Mouse (Mus musculus) Muller cell, postnatal 12 days (primary cell): ENCODE results near the gene Exoc4.

Experiments
- DNase-seq: peaks from one replicate; pipeline ENCODE4 v3.0.0-alpha.2; 2015; ENCODE audit errors: inconsistent ontology term

The Exoc4 gene

DNA sequence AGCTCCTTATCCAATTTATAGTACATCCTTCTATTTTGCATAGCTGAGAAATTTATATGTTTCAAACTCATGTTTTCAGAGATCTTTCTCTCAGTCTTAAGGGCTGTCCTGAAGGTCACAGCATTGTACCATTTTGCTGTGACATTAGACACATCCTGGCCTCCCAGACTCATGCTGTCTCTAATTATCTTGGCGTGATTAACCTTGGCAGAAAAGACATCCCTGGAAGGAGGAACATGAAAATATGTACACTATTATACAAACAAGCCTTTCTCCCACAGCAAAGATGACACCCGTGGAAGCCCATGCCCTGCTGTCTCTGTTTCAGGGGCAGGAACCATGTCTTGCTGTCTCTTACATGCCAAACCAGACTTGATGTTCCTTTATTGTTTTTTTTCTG lies 59.8 kb downstream of the Exoc4 start:
- no peak for DNase-seq

DNA sequence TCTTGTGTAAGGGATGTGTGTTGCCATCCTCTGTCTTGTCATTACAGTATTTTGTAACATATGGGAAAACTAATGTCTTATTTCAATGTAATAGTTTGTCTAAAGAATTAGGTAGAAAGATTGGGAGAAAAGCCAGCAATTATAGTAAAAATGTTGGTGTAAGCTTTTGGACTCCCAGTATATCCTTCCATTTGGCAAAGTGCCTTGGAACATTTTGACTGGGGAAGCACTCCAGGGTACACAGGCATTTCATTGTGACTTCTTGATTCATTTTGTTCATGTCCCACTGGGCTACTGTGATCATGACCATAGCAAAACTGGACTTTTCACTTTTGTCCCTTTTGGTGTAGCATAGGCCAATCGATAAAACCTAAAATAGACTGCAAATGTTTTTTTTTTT lies 61.6 kb downstream of the Exoc4 start:
- DNase-seq, result no peak

DNA sequence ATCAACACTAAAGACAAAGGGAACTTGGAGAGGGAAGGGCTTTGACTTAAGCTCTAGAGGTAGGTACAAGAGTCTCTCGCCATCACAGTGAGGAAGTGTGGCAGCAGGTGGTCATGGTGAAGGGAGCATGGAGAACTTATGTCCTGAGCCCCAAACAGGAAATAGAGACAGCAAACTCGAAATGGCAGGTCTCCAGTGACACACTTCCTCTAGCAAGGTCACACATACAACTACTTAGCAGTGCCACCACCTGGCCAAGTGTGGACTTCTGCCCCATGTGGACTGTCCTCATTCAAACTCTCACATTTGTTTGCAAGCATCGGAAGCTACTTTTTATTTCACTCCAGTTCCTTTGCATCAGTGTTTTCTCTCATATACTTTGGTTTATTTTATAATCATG lies 74.0 kb downstream of the Exoc4 start:
- DNase-seq, result no peak

- no peak for DNase-seq
Measured at GRCm38 (mm10) chr6:33323386-33323785, 74.5 kb downstream of the Exoc4 start.

GRCm38 (mm10) chr6:33328326-33328725 lies 79.4 kb downstream of the Exoc4 start:
- no peak for DNase-seq

DNA sequence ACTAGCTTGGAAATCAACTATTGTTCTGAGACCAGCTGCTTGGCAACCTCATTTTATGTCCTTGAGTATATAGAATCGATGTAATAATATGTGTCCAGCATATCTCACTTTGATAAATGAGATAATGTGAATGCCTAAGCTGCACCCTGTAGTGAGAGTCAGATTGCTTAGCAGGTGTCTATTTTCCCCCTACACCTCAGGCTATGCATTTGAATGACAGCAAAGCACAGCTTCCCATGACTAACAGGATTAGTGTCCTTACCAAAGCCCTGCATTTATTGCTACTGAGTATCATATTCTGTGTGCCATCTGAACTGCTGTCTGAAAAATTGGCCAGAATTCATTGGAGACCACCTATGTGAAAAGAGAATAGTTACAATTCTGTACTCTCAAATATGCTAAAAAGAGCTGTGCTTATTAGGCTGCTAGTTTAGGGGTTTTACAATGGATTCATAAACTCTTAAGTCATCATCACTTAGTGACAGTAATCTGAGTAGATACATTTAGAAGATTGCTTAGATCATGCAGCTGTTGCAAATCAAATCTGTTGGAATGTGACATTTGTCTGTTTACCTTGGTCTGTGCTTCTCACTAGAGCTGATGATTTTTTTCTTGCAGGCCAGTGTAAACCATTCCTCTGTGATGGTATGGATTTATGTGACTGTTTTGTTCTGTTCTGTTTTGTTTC lies 98.3 kb downstream of the Exoc4 start:
- DNase-seq, result no peak

GRCm38 (mm10) chr6:33361613-33362012 lies 112.7 kb downstream of the Exoc4 start:
- DNase-seq, result no peak

GRCm38 (mm10) chr6:33380517-33380916 lies 131.6 kb downstream of the Exoc4 start:
- no peak for DNase-seq

DNA sequence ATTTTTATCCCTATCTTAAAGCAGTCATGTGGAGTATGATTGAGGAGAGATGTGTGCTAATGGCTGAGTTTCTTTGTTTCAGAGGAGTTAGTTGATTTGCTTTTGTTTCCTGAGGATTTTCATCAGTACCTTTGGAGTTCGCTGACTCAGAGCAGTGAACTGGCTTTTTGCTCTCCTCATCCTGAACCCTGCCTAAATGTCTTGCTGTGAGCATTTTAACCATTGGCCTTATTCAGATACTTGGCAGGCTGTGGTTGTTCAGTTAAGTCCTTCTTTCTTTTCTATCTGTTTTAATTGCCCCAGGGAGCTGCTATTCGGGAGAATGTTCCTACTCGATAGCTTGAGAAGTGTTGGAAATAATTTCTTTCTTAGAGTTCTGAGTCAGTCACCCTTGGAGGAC lies 133.3 kb downstream of the Exoc4 start:
- peak; percentile 51 for DNase-seq

DNA sequence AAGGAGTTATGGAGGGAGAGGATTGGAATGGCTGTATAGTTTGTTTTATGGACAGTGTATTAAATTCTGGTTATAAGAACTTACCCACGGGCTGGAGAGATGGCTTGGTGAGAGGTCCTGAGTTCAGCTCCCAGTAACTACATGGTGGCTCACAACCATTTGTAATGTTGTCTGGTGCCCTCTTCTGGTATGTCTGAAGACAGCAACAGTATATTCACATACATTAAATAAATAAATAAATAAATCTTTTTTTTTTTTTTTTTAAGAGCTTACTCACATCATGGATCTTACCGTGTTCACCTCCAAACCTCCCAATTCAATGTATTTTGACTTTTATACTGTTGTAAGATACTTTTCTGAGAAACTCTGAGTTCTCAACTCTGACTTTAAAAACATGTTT lies 143.1 kb downstream of the Exoc4 start:
- no peak for DNase-seq

- DNase-seq, result peak; percentile 79
Measured at GRCm38 (mm10) chr6:33399491-33399890, 150.6 kb downstream of the Exoc4 start.

DNA sequence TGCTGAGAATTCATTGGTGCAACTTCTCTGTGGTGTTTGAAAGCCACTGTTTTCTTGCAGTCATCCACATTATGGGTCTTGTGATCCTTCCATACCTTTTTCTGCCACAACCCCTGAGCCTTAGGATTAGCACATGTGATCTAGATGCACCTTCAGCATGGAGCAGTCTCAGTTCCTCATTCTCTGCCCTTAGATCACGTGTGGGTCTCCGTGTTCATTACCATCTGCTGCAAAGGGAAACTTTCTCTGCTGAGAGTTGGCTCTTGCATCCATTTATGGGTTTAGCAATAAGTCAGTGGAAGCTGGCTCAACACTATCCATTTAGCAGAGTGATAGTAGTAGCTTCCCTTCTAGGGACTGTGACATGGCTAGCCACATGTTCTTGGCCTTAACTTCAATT lies 152.3 kb downstream of the Exoc4 start:
- no peak for DNase-seq

DNA sequence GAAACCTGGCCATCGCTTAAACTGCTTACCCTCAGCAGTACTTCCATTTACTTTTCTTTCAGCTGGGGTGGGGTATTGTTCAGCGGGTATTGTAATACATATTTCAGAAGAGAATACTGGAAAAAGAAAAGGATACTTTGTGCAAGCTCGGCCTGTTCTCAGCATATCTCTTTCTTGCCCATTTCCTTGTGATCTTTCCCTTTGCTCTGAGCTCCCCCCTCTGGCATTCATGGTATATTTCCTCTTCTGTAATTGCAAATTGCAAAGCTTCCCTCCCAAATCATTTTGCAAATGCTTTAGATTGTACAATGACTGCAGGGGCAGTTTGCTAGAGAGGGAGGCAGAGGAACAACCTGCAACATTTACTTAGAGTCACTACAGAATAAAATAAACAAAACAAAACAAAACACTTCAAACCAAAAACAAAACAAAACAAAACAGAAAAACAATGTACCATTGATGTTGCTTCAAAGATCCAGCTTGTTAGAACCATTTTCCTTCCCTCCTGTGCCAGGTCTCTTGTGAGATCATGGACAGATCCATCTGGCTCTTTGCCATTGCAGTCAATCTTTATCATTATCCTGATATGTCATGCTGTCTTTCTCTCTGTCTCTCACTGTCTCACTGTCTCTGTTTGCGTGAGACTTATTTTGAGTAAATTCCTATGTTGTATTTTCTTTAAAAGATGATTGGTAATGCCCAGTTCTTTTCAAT lies 156.8 kb downstream of the Exoc4 start:
- peak; percentile 46 for DNase-seq

GRCm38 (mm10) chr6:33409586-33409985 lies 160.7 kb downstream of the Exoc4 start:
- no peak for DNase-seq

- no peak for DNase-seq
Measured at GRCm38 (mm10) chr6:33425007-33425406, 176.1 kb downstream of the Exoc4 start.

DNA sequence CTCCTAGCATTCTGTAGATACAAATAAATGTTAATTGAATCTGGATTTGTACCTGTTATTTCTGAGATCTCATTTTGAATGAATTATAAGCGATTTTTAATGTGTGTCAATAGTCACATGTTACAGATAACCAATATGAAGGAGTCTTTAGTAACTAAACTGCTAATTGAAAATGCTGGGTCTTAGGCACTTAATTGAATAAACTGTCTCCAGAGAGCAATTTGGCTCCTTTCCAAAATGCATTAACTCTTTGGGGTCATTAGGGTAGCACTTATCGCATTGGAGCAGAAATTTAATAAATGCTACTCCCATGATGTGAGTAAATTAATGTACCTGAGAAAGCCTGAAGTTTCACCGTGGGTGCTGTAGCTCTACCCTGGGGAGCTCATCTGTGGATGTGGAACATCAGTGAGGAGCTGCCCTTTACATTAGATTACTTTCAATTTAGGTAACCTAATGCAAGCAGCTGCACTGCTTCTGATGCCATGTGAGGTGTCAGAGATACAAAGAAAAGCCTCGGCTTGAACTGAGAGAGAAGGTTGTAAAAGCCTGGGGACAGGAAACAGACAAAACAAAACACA lies 182.4 kb downstream of the Exoc4 start:
- no peak for DNase-seq

DNA sequence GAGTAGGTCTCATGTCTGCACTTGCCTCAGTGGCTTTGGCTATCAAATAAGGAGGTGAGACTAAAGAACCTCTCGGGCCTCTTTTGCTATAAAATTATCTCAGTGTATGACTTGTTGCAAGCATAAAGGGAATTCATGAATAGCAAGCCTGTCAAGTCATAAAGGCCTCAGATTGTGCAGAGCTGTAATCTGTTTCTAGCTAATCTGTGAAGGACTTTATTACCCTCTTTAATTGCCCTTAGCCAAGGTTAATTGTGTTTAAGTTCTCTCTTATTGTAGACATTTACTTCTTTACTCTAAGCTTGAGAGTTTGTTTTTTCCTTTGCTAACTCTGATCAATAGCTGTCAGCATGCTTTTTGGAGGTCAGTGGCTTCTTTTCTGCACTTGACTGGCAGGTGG lies 191.6 kb downstream of the Exoc4 start:
- no peak for DNase-seq

DNA sequence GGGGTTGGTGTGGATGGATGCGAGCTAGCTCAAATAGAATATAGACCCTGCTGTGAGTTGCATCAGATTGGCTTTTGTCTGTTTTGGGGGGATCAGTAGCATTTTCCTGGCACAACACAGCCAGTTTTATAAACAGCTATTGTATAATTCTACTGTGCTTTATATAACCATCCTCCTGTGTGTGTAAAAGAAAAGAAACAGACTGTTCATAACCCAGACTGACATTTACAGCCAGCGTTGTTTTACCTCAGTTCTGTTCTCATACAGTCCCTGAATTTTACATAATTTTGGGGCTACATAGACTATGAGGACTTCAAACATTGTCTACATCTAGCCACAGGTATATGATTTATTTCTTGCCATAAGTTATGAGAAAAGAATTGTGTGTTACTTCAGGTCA lies 204.9 kb downstream of the Exoc4 start:
- no peak for DNase-seq

- no peak for DNase-seq
Measured at GRCm38 (mm10) chr6:33454354-33454753, 205.5 kb downstream of the Exoc4 start.

- no peak for DNase-seq
Measured at GRCm38 (mm10) chr6:33455238-33455637, 206.4 kb downstream of the Exoc4 start.

DNA sequence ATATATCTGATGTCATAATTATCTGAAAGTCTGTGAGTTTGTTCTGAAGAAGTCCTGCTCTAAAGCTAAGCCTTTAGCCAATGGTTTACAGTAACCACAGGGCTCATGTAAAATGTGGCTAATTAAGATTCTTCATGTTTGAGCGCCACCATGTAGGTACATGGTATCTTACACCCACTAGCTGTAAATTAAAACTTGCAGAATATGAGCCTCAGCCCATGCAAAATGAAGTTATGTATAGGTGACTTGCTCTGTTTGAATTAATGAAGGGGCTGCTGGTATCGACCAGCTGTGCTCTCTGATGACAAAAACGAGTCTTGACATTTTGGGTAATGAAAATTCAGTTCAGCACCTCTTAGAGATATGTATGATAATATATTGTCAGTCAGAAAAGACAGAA lies 216.0 kb downstream of the Exoc4 start:
- DNase-seq, result no peak

- DNase-seq, result no peak
Measured at GRCm38 (mm10) chr6:33465392-33465791, 216.5 kb downstream of the Exoc4 start.

- no peak for DNase-seq
Measured at GRCm38 (mm10) chr6:33466168-33466839, 217.4 kb downstream of the Exoc4 start.
